Mouse (Mus musculus) E14TG2a.4 (cell line): ENCODE data around the gene Tstd1.

Experiments used
- CTCF ChIP-seq: conservative IDR thresholded peaks from 2 replicates; pipeline ENCODE4 v1.5.1; 2014; ENCODE audit warnings: low read length
- POU5F1 ChIP-seq: IDR thresholded peaks from 2 replicates; pipeline ENCODE4 v1.6.1; 2014; ENCODE audit warnings: low read length, borderline replicate concordance

GRCm38 (mm10) chr1:171407263-171407662 is 11.4 kb upstream of the Tstd1 start:
- TF ChIP-seq CTCF (no peak), POU5F1 (no peak)
